Mouse (Mus musculus) embryonic facial prominence, embryonic 10.5 days (tissue): ENCODE measurements around the gene Pkib. TPM values are rescaled to one million over a fixed set of nuclear protein-coding genes. Genes with fewer than 3 reads are reported as not detected.

Experiments
- DNase-seq: peaks from one replicate; pipeline ENCODE4 v3.0.0-alpha.2; 2017; ENCODE audit warnings: low spot score
- H3K27ac ChIP-seq: fragments of 300-500 bp; sonication (generic); replicated peaks from 2 replicates; pipeline ENCODE4 v1.5.1; 2016; ENCODE audit warnings: mild to moderate bottlenecking
- H3K27me3 ChIP-seq: fragments of 300-500 bp; sonication (generic); replicated peaks from 2 replicates; pipeline ENCODE4 v1.6.1; 2016; ENCODE audit warnings: low read depth, mild to moderate bottlenecking; ENCODE audit not compliant: poor library complexity, severe bottlenecking
- H3K36me3 ChIP-seq: fragments of 300-500 bp; sonication (generic); replicated peaks from 2 replicates; pipeline ENCODE4 v1.6.1; 2016; ENCODE audit warnings: mild to moderate bottlenecking, moderate library complexity
- H3K4me1 ChIP-seq: fragments of 300-500 bp; sonication (generic); 2 replicates; pipeline ENCODE4 v1.6.1; 2016
- H3K4me3 ChIP-seq: fragments of 300-500 bp; sonication (generic); 2 replicates; pipeline ENCODE4 v1.5.1; 2016; ENCODE audit warnings: mild to moderate bottlenecking, moderate library complexity
- H3K9me3 ChIP-seq: fragments of 300-500 bp; sonication (generic); 2 replicates; pipeline ENCODE4 v1.6.1; 2016; ENCODE audit warnings: mild to moderate bottlenecking
- WGBS: fragments of 180-500 bp; shearing (Covaris S2); methylation state at CpG from one replicate; pipeline ENCODE4 v1.1.7; 2016; 5-methylcytosine and 5-hydroxymethylcytosine counted together
- polyA plus RNA-seq: library from polyadenylated mRNA; unstranded; fragments of >200 nt; fragmentation: Nextera tagmentation; extraction: Ambion mirVana; gene quantifications from 2 replicates; pipeline ENCODE4 v1.2.1, GENCODE M21; 2016

Gene Pkib
- polyA plus RNA-seq, 1 experiment from 2014 or later: 1.4 TPM

DNA sequence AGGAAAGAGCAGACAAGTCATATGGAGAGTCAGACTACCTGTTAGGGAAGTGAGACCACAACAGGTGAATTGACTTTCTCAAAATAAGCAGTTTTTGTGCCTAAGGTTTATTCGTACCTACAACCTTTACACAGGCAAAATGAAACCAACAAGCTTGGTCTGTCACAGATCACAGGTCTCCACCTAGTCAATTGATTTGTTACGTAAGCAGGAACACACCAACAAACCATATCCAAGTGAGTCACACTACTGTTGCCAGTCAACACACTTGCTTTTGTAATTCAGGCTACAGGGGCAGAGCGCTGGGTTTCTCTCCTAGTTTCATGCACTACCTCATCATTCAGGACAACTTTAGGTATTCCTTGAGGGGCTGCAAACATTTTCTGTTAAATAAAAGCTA lies 28.7 kb downstream of the Pkib start:
- H3K9me3 ChIP-seq: no peaks in the 10 kb centered on the region
- 94% methylated on average over 3 of the region's 3 CpGs for WGBS
- no peak for DNase-seq

DNA sequence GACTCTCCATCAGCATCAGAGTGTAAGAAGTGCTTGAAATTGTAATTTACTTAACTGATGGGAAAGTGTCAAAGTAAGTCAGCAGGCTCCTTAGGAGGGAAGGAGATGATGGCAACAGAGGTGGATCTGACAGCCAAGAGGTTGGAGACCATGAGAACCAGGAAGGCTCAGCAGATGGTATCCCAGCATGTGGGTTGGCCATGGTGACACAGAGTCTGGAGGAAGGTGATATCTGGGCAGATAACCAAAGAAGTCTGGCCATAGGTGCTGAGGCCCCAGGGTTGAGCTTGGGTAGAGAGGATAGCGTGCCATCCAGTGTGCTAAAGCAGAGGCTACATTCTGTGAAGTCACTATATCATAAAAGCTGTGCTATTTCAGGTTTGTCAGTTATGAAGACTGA lies 32.0 kb downstream of the Pkib start:
- 91% methylated on average over 1 of the region's 1 CpGs for WGBS
- Histone ChIP-seq H3K27me3 (no peaks in the 10 kb centered on the region), H3K27ac (no peak overlapping the region), H3K4me3 (no peak overlapping the region), H3K9me3 (no peaks in the 10 kb centered on the region), H3K4me1 (no peaks in the 10 kb centered on the region), H3K36me3 (no peaks in the 10 kb centered on the region)
- DNase-seq: no peak

More for the DNA sequence above, 28.7 kb downstream of the Pkib start:
- Histone ChIP-seq H3K27ac (no peak overlapping the region), H3K36me3 (no peaks in the 10 kb centered on the region), H3K4me3 (no peak overlapping the region), H3K27me3 (no peaks in the 10 kb centered on the region), H3K4me1 (no peaks in the 10 kb centered on the region)

DNA sequence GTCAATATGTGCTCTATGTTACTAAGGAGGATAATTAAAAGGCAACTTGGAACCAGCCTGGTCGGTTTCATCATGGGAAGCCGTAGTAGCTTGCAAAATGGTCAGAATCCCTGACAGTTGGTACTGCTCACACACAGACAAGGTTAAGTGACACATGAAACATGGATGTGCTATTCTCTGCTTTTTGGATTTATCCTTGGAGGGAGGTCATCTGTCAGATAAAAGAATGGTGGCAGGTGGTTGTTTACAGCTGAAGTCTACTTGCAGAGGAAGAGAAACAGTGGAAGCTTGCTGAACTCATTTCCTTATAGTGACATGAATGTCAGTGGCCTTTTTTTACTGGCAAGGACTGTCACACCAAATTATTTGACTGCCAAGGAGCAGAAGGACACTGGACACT lies 32.5 kb downstream of the Pkib start:
- Histone ChIP-seq H3K4me3 (no peak overlapping the region), H3K27ac (no peak overlapping the region), H3K27me3 (no peaks in the 10 kb centered on the region), H3K9me3 (no peaks in the 10 kb centered on the region), H3K4me1 (no peaks in the 10 kb centered on the region), H3K36me3 (no peaks in the 10 kb centered on the region)
- DNase-seq: no peak
- WGBS: 93% methylated on average over 2 of the region's 2 CpGs

DNA sequence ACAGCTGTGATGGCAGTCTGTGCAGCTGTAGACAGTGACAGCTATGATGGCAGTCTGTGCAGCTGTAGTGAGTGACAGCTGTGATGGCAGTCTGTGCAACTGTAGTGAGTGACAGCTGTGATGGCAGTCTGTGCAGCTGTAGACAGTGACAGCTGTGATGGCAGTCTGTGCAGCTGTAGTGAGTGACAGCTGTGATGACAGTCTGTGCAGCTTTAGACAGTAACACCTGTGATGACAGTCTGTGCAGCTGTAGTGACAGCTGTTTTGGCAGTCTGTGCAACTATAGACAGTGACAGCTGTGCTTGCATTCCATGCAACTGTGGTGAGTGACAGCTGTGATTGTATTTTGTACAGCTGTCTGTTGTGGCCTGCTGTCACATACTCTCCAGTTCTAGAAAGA lies 44.0 kb downstream of the Pkib start:
- Histone ChIP-seq H3K9me3 (no peaks in the 10 kb centered on the region), H3K27ac (no peak overlapping the region), H3K27me3 (no peaks in the 10 kb centered on the region), H3K36me3 (no peaks in the 10 kb centered on the region), H3K4me1 (no peaks in the 10 kb centered on the region), H3K4me3 (no peak overlapping the region)
- DNase-seq: no peak

DNA sequence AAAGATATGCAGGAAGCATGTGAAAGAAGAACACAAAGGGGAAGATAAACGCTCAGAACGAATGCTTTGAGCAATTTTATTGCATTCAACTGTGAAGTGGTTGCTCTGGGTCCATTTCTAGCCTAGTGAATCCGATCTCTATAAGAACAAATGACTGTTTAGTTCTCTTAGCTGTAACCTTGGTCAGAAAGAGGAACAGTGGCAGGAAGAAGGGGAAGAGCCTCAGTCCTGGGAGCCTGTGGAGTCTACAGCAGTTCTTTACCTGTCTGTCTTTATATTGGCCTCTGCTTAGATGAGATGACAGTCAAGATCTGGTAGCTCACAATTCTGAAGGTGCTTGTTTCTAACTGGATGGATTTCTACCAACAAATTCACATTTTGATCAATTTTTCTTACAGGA lies 56.2 kb downstream of the Pkib start:
- no peak for DNase-seq
- Histone ChIP-seq H3K27me3 (no peaks in the 10 kb centered on the region), H3K4me3 (no peak overlapping the region), H3K4me1 (no peaks in the 10 kb centered on the region), H3K36me3 (no peaks in the 10 kb centered on the region), H3K27ac (no peak overlapping the region), H3K9me3 (no peaks in the 10 kb centered on the region)
- 82% methylated on average over 3 of the region's 3 CpGs for WGBS

DNA sequence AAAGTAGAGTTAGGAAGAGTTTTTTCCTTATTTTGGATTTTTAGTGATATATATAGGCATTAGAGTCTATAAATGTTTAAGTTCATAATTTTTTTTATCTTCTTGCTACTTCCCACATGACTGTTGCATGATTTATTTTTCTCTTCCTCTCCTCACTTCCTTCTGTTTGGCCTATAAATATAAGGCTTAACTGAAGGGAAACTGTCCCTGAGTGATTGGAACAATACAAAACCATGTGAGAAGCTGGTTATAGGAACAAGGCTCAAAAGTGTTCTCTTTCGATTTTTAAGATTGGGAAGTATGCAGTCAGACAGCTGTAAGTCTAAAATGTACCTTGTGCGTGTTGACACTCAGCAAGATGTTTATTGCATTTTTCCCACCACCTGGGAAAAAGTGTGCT lies 58.4 kb downstream of the Pkib start:
- no peak for DNase-seq
- H3K27me3 ChIP-seq: no peaks in the 10 kb centered on the region
- H3K9me3 ChIP-seq: no peaks in the 10 kb centered on the region
- H3K27ac ChIP-seq: no peak overlapping the region
- no peaks in the 10 kb centered on the region for H3K4me1 ChIP-seq
- H3K36me3 ChIP-seq: no peaks in the 10 kb centered on the region
- H3K4me3 ChIP-seq: no peak overlapping the region
- 83% methylated on average over 2 of the region's 2 CpGs for WGBS

DNA sequence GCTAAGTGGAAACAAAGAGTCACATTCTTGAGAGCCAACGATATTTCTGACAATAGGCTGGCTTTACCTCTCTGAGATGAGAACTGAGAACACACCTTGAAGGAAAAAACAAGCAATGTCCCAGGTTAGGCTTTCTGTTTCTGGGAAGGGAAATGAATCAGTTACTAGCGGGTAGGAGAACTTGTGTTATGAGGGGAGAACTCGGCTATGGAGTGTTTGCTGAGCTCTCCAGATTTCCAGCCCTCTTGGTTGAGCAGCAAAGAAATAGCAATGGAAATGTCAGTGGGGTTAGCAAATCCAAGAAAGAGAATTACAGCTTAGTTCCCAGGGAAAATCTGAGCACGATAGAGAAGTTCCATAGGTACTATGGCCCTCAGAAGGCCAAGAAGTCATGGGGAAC lies 70.5 kb downstream of the Pkib start:
- Histone ChIP-seq H3K27ac (no peak overlapping the region), H3K9me3 (no peaks in the 10 kb centered on the region), H3K36me3 (no peaks in the 10 kb centered on the region), H3K4me1 (no peaks in the 10 kb centered on the region), H3K27me3 (no peaks in the 10 kb centered on the region), H3K4me3 (no peak overlapping the region)
- 85% methylated on average over 4 of the region's 4 CpGs for WGBS
- no peak for DNase-seq

DNA sequence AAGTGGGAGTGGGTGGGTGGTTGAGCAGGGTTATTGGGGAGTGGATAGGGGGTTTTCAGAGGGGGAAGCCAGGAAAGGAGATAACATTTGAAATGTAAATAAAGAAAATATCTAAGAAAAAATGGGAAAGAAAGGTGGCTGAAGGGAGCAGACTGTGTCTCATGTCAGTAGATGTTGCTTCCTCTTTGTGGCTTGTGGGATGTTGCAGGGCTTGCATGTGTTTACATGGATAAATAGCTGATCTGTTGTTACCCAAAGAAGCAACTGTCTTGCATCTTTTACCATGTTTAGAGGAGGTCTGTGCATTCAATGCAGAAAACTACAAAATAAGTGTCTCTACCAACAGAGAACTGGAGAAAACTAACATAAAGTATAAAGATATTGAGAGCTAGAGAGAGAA lies 89.3 kb downstream of the Pkib start:
- Histone ChIP-seq H3K27ac (no peak overlapping the region), H3K9me3 (no peaks in the 10 kb centered on the region), H3K36me3 (no peaks in the 10 kb centered on the region), H3K27me3 (no peaks in the 10 kb centered on the region), H3K4me1 (no peaks in the 10 kb centered on the region), H3K4me3 (no peak overlapping the region)
- no peak for DNase-seq

DNA sequence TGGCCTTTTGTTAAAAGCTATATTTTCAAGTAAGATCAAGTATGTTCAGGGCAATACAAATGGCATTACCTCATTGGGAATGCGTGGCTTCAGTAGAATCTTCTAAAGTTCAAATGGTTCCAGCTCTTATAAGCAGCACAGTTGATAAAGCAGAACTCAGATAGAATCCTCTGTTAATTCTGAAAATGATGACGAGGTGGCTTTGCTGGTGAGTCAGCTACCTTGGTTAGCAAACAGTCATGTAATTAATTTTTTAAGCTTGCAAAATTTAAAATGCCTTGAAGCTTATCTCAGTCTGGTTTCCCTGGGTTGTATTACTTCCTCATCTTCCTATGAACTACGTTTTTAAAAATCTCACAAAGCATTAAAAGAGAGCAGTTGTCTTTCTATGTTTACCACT lies 90.6 kb downstream of the Pkib start:
- no peak for DNase-seq
- no peak overlapping the region for H3K27ac ChIP-seq
- H3K4me3 ChIP-seq: no peak overlapping the region
- no peaks in the 10 kb centered on the region for H3K27me3 ChIP-seq
- H3K4me1 ChIP-seq: no peaks in the 10 kb centered on the region
- 89% methylated on average over 3 of the region's 3 CpGs for WGBS
- H3K9me3 ChIP-seq: no peaks in the 10 kb centered on the region
- H3K36me3 ChIP-seq: no peaks in the 10 kb centered on the region

DNA sequence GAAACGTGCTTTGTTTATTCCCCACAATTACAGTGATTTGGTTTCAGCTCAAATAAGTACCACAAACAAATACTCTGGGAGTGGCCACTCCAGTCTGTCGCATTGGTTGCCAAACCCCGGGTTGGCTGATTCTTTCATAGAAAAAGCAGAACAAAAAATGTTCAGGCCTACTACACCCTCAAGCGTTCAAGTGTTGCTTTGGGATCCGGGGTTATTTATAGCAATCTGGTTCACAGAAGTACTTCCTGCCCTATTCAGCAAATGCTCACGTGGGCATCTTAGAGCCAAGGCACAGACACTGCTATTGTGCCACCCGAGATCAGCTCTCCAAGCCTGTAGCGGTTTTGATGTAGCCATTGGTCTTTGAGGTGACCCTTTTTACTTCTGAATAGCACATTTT lies 95.9 kb downstream of the Pkib start:
- Histone ChIP-seq H3K27ac (no peak overlapping the region), H3K36me3 (no peaks in the 10 kb centered on the region), H3K4me3 (no peak overlapping the region), H3K4me1 (no peaks in the 10 kb centered on the region), H3K9me3 (no peaks in the 10 kb centered on the region), H3K27me3 (no peaks in the 10 kb centered on the region)
- no peak for DNase-seq
- WGBS: 85% methylated on average over 8 of the region's 8 CpGs

DNA sequence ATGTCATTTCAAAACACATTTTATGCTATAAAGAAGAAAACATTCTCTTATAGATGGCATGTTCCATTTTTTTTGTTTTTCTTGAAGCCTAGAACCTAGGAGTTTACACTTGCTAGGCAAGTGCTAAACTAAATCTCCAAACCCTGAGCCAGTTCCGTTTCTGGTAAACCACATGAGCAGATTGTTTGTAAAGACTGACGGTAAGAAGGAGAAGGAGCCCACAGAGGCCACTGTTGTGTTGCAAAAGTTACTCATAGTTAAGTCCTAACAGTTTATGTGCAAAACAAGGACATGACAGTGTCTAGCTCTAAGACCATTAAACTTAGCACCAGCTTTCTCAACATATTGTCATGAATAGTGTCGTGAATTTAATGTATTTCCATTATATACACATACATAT lies 99.9 kb downstream of the Pkib start:
- H3K36me3 ChIP-seq: no peaks in the 10 kb centered on the region
- no peaks in the 10 kb centered on the region for H3K9me3 ChIP-seq
- 86% methylated on average over 3 of the region's 3 CpGs for WGBS

DNA sequence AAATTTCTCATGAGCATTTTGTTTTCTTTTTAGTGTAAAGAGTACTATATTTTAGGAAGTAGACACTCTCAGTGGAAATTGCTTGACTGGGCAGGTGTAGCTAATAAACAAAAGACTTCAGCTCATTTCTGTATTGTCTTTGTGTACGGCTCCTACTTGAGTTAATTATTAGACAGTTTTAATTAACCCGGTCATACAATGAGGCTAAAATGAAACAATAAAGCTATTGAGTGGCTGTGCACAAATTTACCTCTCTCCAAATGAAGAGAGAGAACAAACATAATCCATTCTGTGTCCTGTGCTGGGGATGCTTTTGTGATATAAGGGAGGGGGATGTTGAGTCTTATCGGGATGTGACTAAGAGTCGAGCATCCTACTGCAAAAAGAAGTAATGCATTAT lies 109.0 kb downstream of the Pkib start:
- Histone ChIP-seq H3K27me3 (no peaks in the 10 kb centered on the region; the same call in 1 of the 2 replicates), H3K36me3 (no peaks in the 10 kb centered on the region), H3K4me1 (no peaks in the 10 kb centered on the region), H3K4me3 (no peak overlapping the region), H3K9me3 (no peaks in the 10 kb centered on the region), H3K27ac (no peak overlapping the region)
- no peak for DNase-seq
- 82% methylated on average over 4 of the region's 4 CpGs for WGBS

More for the DNA sequence above, 99.9 kb downstream of the Pkib start:
- no peaks in the 10 kb centered on the region for H3K27me3 ChIP-seq
- H3K27ac ChIP-seq: no peak overlapping the region
- no peaks in the 10 kb centered on the region for H3K4me1 ChIP-seq
- H3K4me3 ChIP-seq: no peak overlapping the region
- no peak for DNase-seq

DNA sequence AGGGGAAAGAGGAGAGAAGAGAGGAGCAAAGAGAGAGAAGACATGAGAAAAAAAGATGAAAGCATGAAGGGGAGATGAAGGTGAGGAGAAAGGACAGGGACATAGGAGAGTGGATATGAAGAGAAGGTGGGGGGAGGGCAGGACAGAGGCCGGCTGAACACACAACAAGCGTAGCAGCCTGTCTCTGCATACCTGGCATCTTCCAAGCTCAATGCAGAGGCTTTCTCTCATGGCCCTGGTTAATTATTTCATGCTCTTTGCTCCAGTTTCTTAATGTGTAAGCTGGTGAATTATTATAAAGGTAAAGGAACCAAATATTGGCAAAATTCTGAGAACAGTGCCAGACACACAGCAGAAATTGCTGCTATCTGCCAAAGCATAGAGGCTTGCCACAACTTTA lies 109.6 kb downstream of the Pkib start:
- H3K9me3 ChIP-seq: no peaks in the 10 kb centered on the region
- H3K27me3 ChIP-seq: no peaks in the 10 kb centered on the region; the same call in 1 of the 2 replicates
- no peak for DNase-seq
- no peak overlapping the region for H3K4me3 ChIP-seq
- no peak overlapping the region for H3K27ac ChIP-seq
- H3K4me1 ChIP-seq: no peaks in the 10 kb centered on the region
- H3K36me3 ChIP-seq: no peaks in the 10 kb centered on the region
- WGBS: 54% methylated on average over 2 of the region's 2 CpGs

DNA sequence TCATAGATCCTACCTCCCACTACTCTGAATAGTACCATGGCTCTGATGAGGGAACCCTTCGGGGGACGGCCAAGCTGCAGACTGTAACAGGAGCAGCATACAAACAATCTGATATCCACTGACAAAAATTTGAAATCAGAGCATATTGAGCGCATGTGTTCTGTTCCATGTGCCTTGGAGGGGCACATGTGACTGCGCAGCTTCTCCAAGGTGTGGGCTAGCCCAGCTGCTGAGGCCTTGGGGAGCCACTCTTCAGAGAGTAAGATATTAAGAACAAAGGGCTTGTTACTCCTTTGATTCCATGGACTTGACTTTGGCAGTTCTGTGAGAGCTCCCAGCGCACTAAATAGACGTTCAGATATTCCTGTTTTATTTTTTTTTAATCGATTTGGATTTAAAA lies 111.3 kb downstream of the Pkib start:
- 67% methylated on average over 7 of the region's 7 CpGs for WGBS
- no peak for DNase-seq
- no peaks in the 10 kb centered on the region for H3K4me1 ChIP-seq

More for the DNA sequence above, 111.3 kb downstream of the Pkib start:
- Histone ChIP-seq H3K9me3 (no peaks in the 10 kb centered on the region), H3K27ac (no peak overlapping the region), H3K36me3 (no peaks in the 10 kb centered on the region), H3K4me3 (no peak overlapping the region), H3K27me3 (no peaks in the 10 kb centered on the region; the same call in 1 of the 2 replicates)
